Mouse (Mus musculus): ENCODE measurements around the gene Prpsap2. TPM values are rescaled to one million over a fixed set of nuclear protein-coding genes. Genes with fewer than 3 reads are reported as not detected.

Gene Prpsap2
- polyA plus RNA-seq, 1 experiment from 2014 or later, result 49.7 TPM

DNA sequence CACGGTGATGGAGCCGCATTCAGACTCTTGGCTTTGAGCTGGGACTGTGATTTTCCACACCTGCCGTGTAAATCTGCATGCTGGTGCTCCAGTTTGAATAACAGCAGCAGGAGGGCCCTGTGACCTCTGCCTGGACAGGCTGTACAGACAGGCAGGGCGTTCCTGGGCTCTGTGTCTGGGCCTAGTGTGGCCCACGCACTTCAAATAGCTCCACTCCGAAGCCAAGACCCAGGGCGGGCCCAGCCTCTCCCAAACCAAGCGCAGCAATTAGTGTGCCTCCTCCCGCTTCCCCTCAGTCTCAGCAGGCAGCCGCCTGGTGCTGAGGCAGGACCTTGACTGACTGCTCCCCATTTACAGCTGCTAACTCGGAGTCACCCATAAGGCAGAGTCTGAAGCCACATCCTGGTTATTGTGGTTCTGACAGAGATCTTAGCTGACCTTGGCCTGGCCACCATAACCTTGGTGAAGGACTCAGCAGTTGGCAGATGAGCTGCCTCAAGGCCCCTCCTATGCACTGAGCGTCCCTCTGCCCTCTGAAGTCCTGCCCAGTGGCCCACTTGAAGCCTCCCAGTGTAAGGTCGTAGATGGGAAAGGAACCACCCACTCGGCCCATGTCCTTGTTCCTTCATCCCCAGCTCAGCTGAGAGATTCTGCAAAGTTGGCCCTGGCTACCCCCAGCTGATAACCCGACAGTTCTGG lies 48.6 kb downstream of the Prpsap2 start:
- 65% methylated on average over 15 of the region's 15 CpGs for WGBS
- Histone ChIP-seq H3K27ac (replicated peaks) (no peak overlapping the region), H3K4me3 (no peak overlapping the region), H3K4me2 (no peak overlapping the region), H3K27me3 (no peaks in the 10 kb centered on the region), H3K36me3 (no peaks in the 10 kb centered on the region), H3K4me1 (replicated peaks) (no peaks in the 10 kb centered on the region), H3K9me3 (no peaks in the 10 kb centered on the region), H3K9ac (no peak overlapping the region)
- no peak for ATAC-seq (ENCODE audit: low FRiP score, low read depth)

DNA sequence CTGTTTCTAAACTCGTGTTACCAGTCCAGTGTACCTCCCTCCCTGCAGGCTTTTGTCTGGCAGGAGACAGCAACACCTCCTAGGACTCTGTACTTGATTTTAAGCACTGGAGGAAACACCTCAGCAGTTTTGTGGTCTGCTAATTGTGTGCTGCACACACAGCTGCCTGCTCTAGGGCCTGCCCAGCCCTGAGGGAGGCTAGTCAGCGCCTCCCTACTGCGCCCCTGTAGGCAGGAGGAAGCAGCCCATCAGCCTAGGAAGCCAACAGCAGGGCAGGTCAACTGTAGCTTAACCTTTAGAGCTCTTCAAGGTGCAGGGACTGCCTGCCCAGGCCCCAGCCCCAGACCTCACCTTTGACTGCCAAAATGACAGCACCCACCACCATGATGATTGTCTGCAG lies 53.0 kb downstream of the Prpsap2 start:
- no peaks in the 10 kb centered on the region for H3K9me3 ChIP-seq
- H3K4me1 ChIP-seq (replicated peaks), result no peaks in the 10 kb centered on the region
- H3K27me3 ChIP-seq, result no peaks in the 10 kb centered on the region
- no peak overlapping the region for H3K4me2 ChIP-seq
- H3K27ac ChIP-seq (replicated peaks), result no peak overlapping the region
- no peak overlapping the region for H3K9ac ChIP-seq
- H3K4me3 ChIP-seq, result no peak overlapping the region
- no peak for ATAC-seq (ENCODE audit: low FRiP score, low read depth)
- WGBS, result 70% methylated on average over 3 of the region's 3 CpGs
- no peaks in the 10 kb centered on the region for H3K36me3 ChIP-seq

DNA sequence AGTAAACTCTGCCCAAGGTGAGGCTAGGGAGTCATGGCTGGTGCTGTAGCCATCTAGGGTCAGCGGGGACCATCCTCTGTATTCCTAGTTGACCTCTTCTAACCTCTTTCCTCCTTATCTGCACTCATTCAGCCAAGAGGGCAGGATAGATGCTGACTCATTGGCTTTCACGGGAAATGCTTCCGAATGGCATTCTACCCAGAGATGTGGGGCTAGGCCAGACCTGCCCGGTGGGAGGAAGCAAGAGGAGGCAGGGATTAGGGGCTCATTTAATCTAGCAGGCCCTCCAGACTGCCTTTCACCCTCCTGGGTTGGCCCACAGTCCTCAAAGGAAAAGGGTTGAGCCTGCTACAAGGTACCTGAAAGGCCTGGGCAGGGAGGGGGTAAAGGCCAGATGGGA lies 55.7 kb downstream of the Prpsap2 start:
- no peaks in the 10 kb centered on the region for H3K9me3 ChIP-seq
- H3K4me1 ChIP-seq (replicated peaks), result no peaks in the 10 kb centered on the region
- ATAC-seq (ENCODE audit: low FRiP score, low read depth), result no peak
- no peaks in the 10 kb centered on the region for H3K27me3 ChIP-seq
- H3K4me3 ChIP-seq, result no peak overlapping the region
- no peak overlapping the region for H3K27ac ChIP-seq (replicated peaks)
- 65% methylated on average over 4 of the region's 4 CpGs for WGBS
- H3K9ac ChIP-seq, result no peak overlapping the region
- H3K36me3 ChIP-seq, result no peaks in the 10 kb centered on the region
- H3K4me2 ChIP-seq, result no peak overlapping the region

DNA sequence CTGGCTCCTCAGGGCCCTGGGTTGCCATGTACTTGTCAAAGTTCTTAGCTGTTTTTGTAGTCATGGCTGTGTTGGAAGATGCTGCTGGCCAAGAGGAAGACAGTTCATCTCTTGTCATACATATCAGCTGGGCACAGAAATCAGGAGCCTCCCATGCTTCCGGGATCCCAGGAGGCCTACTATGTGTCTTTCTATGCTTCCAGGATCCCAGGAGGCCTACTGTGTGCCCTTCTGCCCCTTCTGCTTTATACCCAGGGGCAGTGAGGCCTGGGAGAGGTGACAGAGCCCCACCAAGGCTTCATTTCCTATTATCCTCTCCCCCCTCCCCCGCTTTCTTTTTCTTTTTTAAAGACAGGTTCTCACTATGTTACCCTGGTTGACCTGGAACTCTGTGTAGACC lies 56.3 kb downstream of the Prpsap2 start:
- Histone ChIP-seq H3K4me2 (no peak overlapping the region), H3K27me3 (no peaks in the 10 kb centered on the region), H3K27ac (replicated peaks) (no peak overlapping the region), H3K9ac (no peak overlapping the region), H3K9me3 (no peaks in the 10 kb centered on the region), H3K36me3 (no peaks in the 10 kb centered on the region), H3K4me3 (no peak overlapping the region), H3K4me1 (replicated peaks) (no peaks in the 10 kb centered on the region; the same call in 1 of the 2 replicates)
- no peak for ATAC-seq (ENCODE audit: low FRiP score, low read depth)
- WGBS, result 94% methylated on average over 2 of the region's 2 CpGs

DNA sequence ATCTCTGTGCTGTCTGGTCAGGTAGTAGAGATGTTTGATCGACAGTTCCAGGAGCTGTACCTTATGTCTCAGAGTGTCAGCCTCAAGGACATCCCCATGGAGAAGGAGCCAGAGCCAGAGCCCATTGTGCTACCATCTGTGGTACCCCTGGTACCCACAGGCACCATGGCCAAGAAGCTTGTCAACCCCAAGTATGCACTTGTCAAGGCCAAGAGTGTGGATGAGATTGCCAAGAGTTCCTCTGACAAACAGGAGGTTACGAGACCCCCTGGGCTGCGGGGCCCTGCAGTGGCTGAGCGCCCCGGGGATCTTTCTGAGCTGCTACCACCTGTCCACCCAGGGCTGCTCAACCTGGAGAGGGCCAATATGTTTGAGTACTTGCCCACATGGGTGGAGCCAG lies 59.4 kb downstream of the Prpsap2 start:
- WGBS, result 95% methylated on average over 5 of the region's 5 CpGs
- no peak overlapping the region for H3K4me3 ChIP-seq
- H3K9ac ChIP-seq, result no peak overlapping the region
- H3K4me2 ChIP-seq, result no peak overlapping the region
- H3K27me3 ChIP-seq, result no peaks in the 10 kb centered on the region
- no peak for ATAC-seq (ENCODE audit: low FRiP score, low read depth)
- H3K9me3 ChIP-seq, result no peaks in the 10 kb centered on the region
- peaks cover 5% of the 10 kb centered on the region; the same call in 1 of the 2 replicates for H3K4me1 ChIP-seq (replicated peaks)
- no peaks in the 10 kb centered on the region for H3K36me3 ChIP-seq
- H3K27ac ChIP-seq (replicated peaks), result no peak overlapping the region

DNA sequence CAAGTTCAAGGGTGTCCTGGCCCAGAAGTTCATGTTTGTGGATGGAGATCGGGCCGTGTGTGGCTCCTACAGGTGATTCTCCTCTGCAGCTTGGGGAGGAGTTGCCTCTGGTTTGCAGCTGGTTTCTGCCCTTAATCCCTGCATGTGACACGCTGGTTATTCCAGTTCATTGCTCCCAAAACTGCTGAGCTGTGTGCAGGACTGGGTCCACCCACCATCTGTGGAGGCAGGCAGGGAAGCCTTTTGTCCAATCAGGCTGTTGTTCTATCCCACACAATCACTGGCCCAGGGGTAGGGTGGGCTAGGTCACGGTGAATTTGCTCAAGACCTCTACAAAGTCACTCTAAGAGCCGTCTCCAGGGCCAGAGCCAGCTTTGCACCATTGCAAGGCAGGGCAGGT lies 60.2 kb downstream of the Prpsap2 start:
- 27% methylated on average over 5 of the region's 5 CpGs for WGBS
- H3K27me3 ChIP-seq, result no peaks in the 10 kb centered on the region
- H3K27ac ChIP-seq (replicated peaks), result no peak overlapping the region
- H3K4me3 ChIP-seq, result no peak overlapping the region
- no peak for ATAC-seq (ENCODE audit: low FRiP score, low read depth)
- H3K36me3 ChIP-seq, result no peaks in the 10 kb centered on the region
- H3K4me2 ChIP-seq, result no peak overlapping the region
- H3K4me1 ChIP-seq (replicated peaks), result peaks cover 5% of the 10 kb centered on the region; the same call in 1 of the 2 replicates
- no peaks in the 10 kb centered on the region for H3K9me3 ChIP-seq
- no peak overlapping the region for H3K9ac ChIP-seq

DNA sequence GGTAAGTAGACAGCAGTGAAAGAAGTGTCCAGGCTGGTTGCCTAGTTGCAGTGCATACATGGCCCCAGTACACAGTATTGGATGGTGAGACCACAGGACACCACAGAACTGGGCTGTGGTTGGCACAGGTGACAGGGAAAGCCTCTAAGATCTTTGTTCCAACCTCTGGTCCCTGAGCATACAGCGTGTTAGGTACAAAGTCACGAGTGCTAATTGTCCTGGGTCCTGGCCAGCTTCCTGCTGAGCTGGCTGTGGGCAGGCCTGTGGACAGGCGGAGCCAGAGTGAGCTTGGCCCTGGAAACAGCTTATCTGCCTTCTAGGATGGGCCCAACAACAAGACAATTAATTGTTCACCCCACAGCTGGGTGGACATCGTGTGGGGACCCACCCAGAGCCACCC lies 62.0 kb downstream of the Prpsap2 start:
- no peak for ATAC-seq (ENCODE audit: low FRiP score, low read depth)
- Histone ChIP-seq H3K9ac (no peak overlapping the region), H3K4me1 (replicated peaks) (peaks cover 5% of the 10 kb centered on the region; the same call in 1 of the 2 replicates), H3K27me3 (no peaks in the 10 kb centered on the region), H3K27ac (replicated peaks) (no peak overlapping the region), H3K4me3 (no peak overlapping the region), H3K4me2 (no peak overlapping the region), H3K9me3 (no peaks in the 10 kb centered on the region), H3K36me3 (no peaks in the 10 kb centered on the region)
- 41% methylated on average over 4 of the region's 4 CpGs for WGBS

DNA sequence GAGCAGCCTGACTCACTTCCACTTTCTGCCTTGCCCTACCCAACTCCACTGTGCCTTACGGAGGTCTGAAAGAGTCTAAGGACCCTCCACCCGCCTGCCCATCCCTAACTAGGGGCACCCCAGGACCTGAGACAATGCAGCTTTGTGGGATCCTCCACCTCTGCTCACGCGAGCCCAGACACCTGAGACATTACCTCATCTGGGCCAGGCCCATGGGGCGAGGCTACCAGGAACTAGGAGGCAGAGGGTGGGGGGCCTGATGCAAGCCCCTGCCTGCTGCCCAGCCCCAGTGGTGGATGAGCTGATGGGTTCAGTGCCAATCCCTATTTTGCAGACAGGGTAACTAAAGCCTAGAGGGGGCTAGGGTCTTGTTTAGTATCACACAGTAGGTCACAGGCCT lies 62.4 kb downstream of the Prpsap2 start:
- Histone ChIP-seq H3K36me3 (no peaks in the 10 kb centered on the region), H3K27ac (replicated peaks) (no peak overlapping the region), H3K4me1 (replicated peaks) (peaks cover 5% of the 10 kb centered on the region; the same call in 1 of the 2 replicates), H3K27me3 (no peaks in the 10 kb centered on the region), H3K4me2 (no peak overlapping the region), H3K4me3 (no peak overlapping the region), H3K9ac (no peak overlapping the region), H3K9me3 (no peaks in the 10 kb centered on the region)
- ATAC-seq (ENCODE audit: low FRiP score, low read depth), result no peak
- 90% methylated on average over 5 of the region's 5 CpGs for WGBS

DNA sequence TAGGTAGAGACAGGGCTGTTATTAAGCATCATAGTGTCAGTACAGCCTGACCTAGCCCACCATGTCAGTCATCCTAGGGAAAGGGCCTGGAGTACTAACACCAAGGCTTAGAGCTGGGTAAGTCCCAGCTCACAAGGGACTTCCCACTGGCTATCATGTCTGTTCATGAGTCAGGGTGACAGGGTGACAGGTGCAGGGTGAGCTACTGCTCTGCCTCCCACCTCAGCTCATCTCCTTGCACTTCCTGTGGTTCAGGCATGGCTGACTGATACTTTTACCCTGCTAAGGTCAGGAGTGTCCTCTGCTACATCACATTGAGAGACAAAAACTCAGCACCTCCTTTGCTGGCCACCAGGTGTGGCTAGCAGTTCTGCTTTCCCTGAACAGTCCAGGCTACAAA lies 63.0 kb downstream of the Prpsap2 start:
- Histone ChIP-seq H3K9me3 (no peaks in the 10 kb centered on the region), H3K4me2 (no peak overlapping the region), H3K4me3 (no peak overlapping the region), H3K4me1 (replicated peaks) (peaks cover 5% of the 10 kb centered on the region; the same call in 1 of the 2 replicates), H3K27me3 (no peaks in the 10 kb centered on the region), H3K36me3 (no peaks in the 10 kb centered on the region), H3K9ac (no peak overlapping the region), H3K27ac (replicated peaks) (no peak overlapping the region)
- ATAC-seq (ENCODE audit: low FRiP score, low read depth), result no peak

DNA sequence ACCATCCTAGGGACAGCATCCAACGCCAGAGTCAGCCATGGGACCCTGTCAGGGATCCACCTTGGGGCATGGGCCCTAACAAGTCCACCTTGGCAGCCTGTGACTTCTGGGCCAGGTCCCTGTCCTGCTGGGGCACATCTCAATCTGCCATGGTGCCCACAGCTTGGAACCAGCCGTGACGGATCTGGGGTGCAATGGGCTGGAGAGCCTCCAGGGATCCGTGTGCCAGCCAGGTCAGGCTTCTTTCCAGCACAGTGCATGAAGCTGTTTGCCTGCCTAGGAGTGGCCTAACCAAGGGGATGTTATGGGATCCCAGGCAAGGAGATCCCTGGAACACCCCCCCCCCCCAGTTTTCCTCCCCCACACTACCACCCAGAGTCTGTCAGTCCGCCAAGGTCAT lies 68.9 kb downstream of the Prpsap2 start:
- Histone ChIP-seq H3K9ac (no peak overlapping the region), H3K9me3 (no peaks in the 10 kb centered on the region), H3K27ac (replicated peaks) (no peak overlapping the region), H3K4me1 (replicated peaks) (no peaks in the 10 kb centered on the region), H3K4me2 (no peak overlapping the region), H3K36me3 (no peaks in the 10 kb centered on the region), H3K4me3 (no peak overlapping the region), H3K27me3 (no peaks in the 10 kb centered on the region)
- no peak for ATAC-seq (ENCODE audit: low FRiP score, low read depth)
- 87% methylated on average over 5 of the region's 5 CpGs for whole genome bisulfite sequencing

DNA sequence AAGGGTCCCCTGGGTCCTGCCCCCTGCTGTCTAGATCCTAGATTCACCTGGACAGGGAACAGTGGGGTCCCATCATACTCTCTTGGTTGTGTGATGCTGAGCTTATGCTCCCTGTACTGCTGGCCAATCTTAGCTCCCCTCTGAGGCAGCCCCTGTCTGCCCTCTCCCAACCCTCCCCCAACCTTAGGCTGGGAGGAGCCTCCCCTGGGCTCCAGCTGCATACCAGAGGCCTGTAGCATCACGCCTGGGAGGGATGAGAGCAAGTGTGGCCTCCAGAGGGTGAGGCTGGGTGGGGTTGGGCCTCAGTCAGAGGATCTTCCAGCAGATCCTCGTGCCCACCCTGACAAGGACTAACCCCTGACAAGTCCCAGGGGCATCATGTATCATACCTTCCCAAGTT lies 74.3 kb downstream of the Prpsap2 start:
- Histone ChIP-seq H3K4me1 (replicated peaks) (peaks cover 10% of the 10 kb centered on the region), H3K4me3 (no peak overlapping the region), H3K4me2 (no peak overlapping the region), H3K27me3 (peaks cover 39% of the 10 kb centered on the region), H3K9ac (no peak overlapping the region), H3K36me3 (no peaks in the 10 kb centered on the region), H3K27ac (replicated peaks) (no peak overlapping the region), H3K9me3 (no peaks in the 10 kb centered on the region)
- no peak for ATAC-seq (ENCODE audit: low FRiP score, low read depth)
- WGBS, result 62% methylated on average over 2 of the region's 2 CpGs

DNA sequence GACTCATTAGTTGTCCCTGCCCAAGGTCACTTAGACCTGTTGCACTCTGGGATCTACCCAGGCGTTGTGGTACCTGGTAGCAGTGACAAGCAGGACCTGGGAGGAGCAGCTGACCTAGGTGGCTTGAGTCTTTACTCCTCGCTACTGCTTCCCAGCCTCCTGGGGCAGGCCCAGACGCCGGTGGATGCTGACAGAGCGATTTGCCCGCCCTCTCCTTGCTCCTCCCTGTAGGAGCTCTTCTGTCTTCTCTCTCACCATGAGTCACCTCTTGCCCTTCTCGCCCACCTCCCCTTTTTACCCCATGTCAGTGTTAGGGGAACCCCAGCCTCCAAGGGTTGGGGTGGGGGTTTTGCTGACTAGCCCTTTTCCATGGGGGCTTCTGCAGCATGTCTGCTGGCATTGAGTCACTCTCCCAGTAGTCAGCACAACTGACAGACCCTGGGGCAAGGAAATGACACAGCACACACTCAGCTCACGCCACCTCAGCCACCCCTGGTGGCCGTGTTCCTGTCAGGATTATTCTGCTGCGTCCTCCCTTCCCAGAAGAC lies 74.9 kb downstream of the Prpsap2 start:
- WGBS, result 44% methylated on average over 10 of the region's 10 CpGs
- Histone ChIP-seq H3K9me3 (no peaks in the 10 kb centered on the region), H3K27ac (replicated peaks) (no peak overlapping the region), H3K4me3 (no peak overlapping the region), H3K36me3 (no peaks in the 10 kb centered on the region), H3K9ac (no peak overlapping the region), H3K4me2 (no peak overlapping the region), H3K4me1 (replicated peaks) (peaks cover 10% of the 10 kb centered on the region), H3K27me3 (peaks cover 44% of the 10 kb centered on the region)
- no peak for ATAC-seq (ENCODE audit: low FRiP score, low read depth)

DNA sequence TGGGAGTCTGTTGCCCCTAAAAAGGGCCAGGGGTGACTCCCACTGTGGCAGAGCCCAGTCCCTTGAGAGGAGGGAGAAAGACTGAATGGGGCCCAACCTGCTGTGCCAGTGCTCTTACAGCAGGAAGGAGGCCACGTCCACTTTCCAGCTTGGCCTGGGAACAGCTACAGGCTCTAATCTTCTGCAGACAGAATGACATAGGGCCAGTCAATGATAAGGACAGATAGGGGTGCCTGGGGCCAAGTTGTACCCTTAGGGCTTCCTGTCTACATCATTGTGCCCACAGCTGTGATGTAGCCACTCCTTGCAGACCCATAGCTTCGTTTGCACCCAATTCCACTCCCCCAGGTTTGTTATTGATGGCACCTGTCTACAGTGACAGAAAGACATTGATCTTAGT lies 75.7 kb downstream of the Prpsap2 start:
- 59% methylated on average over 2 of the region's 2 CpGs for WGBS
- Histone ChIP-seq H3K4me2 (no peak overlapping the region), H3K36me3 (no peaks in the 10 kb centered on the region), H3K9me3 (no peaks in the 10 kb centered on the region), H3K27ac (replicated peaks) (no peak overlapping the region), H3K4me3 (no peak overlapping the region), H3K9ac (no peak overlapping the region), H3K4me1 (replicated peaks) (peaks cover 10% of the 10 kb centered on the region), H3K27me3 (peaks cover 44% of the 10 kb centered on the region)
- no peak for ATAC-seq (ENCODE audit: low FRiP score, low read depth)
